Mouse (Mus musculus) megakaryocyte-erythroid progenitor cell, adult 5-6 weeks (primary cell): ENCODE measurements at regions not wholly inside any gene's neighbourhood (a gene's known extent, or its start where the extent isn't known, plus 50 kb on each side); places are given as distances from the start of the nearest gene placed in this dataset.
A peak's percentile ranks its signal among the peaks of the same experiment; 100 is the strongest.

ENCODE experiments used
- ATAC-seq: replicated peaks from 2 replicates; pipeline ENCODE4 v1.8.0; 2016; ENCODE audit warnings: mild to moderate bottlenecking, inconsistent platforms; ENCODE audit not compliant: severe bottlenecking, poor library complexity, low FRiP score, low TSS enrichment

DNA sequence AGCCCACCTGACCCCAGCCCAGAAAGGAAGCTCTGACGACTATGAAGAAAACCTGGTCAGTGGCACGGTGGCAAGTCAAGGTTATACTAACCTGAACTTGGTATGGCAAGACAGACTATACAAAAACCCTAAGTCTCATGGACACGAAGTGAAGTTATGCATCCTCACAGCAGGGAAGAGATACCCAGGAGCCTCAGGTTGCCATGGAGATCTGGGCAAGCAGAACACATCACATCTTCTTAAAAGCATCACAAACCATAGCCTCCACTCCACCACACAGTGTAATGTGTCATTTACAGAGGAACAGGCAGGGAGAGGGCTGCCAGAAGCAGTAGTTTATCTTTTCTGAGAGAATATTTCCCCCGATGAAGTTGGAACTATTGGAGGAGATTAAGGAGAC lies 146.5 kb downstream of the Slc39a8 start:
- no peak for ATAC-seq

DNA sequence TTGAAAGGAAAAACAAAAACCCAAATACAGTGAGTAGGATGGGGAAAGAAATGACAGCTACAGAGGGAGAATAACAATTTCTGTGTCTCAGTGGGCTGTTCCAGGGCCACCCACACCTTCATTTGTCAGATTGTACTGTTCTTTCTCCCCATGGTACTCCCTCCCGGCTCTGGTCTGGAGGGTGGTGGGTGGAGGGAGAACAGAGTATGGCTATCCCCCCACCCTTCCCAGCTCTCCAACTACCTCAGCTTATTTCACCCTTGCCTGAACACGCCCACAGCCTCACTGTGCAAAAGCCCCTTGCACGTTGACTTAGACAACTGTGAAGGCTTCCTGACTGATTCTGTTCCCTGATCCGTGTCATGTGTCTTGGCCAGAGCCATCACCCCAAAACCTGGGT lies 147.3 kb downstream of the Slc39a8 start:
- no peak for ATAC-seq

DNA sequence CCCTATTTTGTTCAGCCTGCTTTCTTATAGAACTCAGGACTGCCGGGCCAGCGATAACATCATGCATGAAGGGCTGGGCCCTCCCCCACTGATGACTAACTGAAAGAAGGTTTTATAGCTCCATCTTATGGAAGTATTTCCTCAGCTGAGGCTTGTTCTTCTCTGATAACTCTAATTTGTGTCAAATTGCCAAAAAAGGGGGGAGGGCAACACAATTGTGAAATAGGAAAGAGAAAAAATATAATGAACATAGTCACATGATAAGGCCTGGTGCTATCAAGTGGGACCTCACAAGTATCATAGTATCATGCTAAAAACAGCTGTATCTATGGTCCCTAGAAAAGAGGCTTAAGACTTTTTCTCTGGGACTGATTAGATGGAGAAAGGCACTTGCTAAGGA lies 148.2 kb downstream of the Slc39a8 start:
- 0 out of 2 replicates have a peak, but pooled peaks have one; percentile 47 for ATAC-seq

DNA sequence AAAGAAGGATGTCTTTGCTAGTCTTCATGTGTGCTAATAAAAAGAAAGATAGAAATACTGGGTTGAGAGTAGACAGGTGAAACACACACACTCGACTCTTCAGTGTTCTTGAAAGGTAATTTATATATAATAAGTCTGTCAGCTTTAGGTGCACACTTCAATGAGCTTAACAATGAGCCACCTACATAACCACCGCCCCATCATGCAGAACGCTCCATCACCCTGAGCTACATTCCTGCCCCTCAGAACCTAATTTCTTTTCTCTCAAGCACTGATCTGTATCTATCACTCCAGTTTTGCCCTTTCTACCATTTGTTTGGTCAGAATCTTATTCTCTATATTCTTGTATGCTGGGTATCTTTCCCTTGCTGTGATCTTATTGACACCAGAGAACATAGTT lies 148.8 kb downstream of the Slc39a8 start:
- ATAC-seq, result no peak

DNA sequence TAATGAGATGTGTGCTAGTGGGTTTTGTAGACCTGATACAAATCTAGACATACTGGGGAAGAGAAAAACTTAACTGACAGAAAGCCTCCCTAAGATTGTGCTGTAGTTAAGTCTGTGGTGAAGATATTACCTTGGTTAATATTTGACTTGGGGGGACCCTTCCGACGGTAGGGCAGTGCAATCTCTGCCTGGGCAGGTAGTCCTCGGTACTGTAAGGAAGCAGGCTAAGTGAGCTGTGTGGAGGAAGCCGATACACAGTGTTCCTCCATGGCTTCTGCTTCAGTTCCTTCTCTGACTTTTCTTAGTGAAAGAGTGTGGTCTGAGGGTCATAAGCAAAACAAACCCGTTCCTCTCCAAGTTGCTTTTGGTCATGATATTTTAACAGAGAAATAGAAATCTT lies 149.7 kb downstream of the Slc39a8 start:
- ATAC-seq, result no peak

DNA sequence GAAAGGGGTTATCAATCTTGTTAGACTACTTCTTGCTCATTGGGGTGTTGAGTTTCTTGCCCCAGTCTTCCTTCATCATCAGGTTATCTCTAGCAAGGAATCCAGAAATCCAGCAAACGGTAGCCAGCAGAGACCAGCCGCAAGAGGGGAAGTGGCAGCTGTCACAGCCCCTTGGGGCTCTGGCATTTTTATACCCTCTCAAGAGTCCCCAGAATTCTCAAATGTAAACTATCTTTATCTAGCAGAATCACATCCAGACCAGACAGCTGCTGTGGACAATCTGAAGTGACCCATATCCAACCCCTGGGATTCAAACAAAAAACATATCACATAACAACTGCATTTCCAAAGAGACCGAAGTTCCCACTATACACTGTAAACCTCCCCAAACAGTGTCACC lies 162.1 kb downstream of the Slc39a8 start:
- no peak for ATAC-seq

DNA sequence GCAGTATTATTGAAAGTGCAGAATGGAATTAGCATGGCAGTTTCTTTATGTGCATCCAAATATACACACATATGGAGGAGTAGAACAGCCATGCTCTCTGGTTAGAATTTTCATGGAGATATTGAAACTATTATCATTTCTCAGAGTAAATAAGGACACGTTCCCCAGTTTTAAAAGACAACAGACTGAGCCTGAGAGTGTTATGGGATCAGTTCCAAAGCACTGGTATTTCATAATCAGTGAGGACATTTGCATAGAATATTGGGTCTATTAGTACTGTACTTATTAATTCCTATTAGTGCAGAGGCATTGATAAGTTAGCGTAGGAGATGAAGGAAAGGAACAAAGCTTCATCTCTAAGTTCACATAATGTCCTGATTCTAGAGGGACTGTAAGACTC lies 164.2 kb downstream of the Slc39a8 start:
- no peak for ATAC-seq

DNA sequence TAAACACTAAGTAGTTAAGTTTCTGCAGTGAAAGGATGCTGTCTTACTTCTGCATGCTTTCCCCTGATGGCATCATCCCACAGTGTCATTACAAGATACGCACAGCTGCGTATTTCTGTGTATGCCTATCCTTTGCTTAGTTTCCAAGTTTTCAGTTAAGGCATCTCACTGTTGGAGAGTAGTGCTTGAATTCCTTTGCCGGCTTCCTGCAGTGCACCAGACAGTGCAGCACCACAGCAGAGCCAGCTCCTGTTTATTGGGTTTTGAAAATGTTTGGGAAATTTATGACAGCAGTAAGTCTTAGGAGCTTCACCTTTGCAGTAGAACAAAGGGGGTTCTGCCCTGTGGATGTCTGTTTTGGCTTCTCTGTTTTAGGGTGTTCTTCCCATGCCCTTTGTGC lies 165.3 kb downstream of the Slc39a8 start:
- no peak for ATAC-seq

DNA sequence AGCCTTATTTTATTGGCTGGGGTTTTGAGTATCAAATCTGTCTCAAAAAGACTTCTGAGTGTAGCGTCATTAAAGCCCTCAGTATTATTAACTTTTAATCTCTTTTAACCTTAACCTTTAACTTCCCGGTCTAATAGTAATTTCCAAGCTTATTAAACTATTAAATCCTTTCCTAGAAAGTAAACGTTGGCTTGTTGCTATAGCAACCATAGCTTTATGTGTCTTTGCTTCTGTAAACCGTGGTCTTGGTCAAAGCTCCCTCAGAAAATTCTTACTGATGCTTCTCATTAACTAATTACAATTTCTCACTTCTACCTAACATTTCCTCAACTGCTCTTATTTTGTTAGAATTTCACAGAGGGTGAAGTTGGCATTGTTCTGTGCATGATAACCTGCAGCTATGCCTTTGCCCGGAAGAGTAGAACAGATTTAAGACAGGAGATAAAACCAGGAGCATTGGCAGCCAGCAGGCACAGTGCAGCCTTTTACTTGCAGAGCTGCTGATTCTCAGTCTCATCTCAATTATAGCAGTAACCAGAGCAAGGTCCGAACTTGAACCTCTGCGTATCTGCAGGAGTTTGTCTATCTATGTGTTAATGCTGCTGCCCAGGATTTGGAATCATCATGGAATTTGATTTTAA lies 165.9 kb downstream of the Slc39a8 start:
- ATAC-seq, result no peak

DNA sequence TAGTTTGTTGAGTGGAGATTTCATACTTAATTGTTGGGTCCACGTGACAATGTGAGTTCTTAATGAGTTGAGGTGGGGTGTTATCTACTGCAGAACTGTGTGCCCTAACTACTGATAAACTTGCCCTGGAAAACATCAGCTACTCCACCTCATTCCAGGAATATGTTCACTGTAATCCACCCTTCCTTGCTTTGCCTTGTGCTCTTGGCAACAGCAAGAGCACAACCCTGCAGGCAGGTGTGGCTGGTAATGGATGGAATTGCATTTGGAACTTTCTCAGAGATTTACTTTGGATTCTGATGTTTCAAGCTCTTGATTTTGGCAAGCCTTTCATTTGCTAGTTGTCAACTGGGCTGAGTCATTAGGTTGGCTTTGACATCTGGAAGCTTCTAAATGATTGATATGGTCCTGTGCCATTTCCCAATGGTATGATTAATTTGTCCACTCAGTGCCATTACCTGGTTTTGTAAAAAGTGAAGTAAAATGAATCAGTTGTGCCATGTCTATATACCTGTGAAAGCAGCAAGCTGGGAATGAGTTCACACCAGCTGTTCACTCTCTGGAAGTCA lies 175.6 kb downstream of the Slc39a8 start:
- ATAC-seq, result no peak
